In genomic region chr10:81041458-81042175, GRCm38 (mm10) we compare ENCODE assay signal across 9 mouse cellular contexts. TPM values are rescaled to one million over a fixed set of nuclear protein-coding genes. Genes with fewer than 3 reads are reported as not detected.
DNase-seq lines count a peak whose midpoint lies in the region; ATAC-seq and TF ChIP-seq lines count a peak whose summit lies in the region.
"Had no signal": no experiment of that assay in that cellular context is flagged by ENCODE, and none has a peak within 500 bp of the region (broad histone marks: within the 10 kb centered on the region; RNA-seq: fewer than 3 reads in every experiment).

No protein-coding gene starts in this region.

- WGBS in forebrain, embryonic 10.5 days, result 36% methylated on average over 13 of the region's 13 CpGs
- 36% methylated on average over 13 of the region's 13 CpGs for WGBS in forebrain, embryonic 12.5 days
- 31% methylated on average over 13 of the region's 13 CpGs for WGBS in lung, postnatal 0 days

- H3K36me3 ChIP-seq in forebrain, embryonic 10.5 days (replicated peaks), result peaks cover 43% of the 10 kb centered on the region
- H3K36me3 ChIP-seq in forebrain, embryonic 12.5 days (replicated peaks), result peaks cover 41% of the 10 kb centered on the region
- H3K36me3 ChIP-seq in lung, postnatal 0 days (ENCODE audit: insufficient read depth, low read length), result peaks cover 24% of the 10 kb centered on the region

- DNase-seq in forebrain, embryonic 10.5 days (ENCODE audit: extremely low spot score, low spot score), result peak; percentile 75
- peak; percentile 67 for DNase-seq in A20 (ENCODE audit: low read depth, low spot score)
- DNase-seq in kidney, postnatal 14 days, result peak; percentile 72
- peak; percentile 68 for DNase-seq in lung, postnatal 0 days (ENCODE audit: low spot score)
- DNase-seq in spleen, adult 12 weeks (ENCODE audit: low spot score), result peak; percentile 38

- H3K27ac ChIP-seq in forebrain, embryonic 10.5 days, result no peak overlapping the region
- no peak overlapping the region for H3K27ac ChIP-seq in forebrain, embryonic 12.5 days
- H3K27ac ChIP-seq in bone marrow macrophage, adult 2 months (ENCODE audit: insufficient read depth, low read depth, low read length), result no peak overlapping the region
- H3K27ac ChIP-seq in lung, postnatal 0 days (ENCODE audit: low read length), result no peak overlapping the region

- H3K9ac ChIP-seq in forebrain, embryonic 12.5 days, result no peak overlapping the region
- H3K9ac ChIP-seq in lung, postnatal 0 days (replicated peaks; ENCODE audit: low read depth), result no peak overlapping the region

- no peak for ATAC-seq in forebrain, embryonic 12.5 days (ENCODE audit: low FRiP score)
- ATAC-seq in erythroblast, adult 5-6 weeks (replicated peaks; ENCODE audit: low FRiP score, poor library complexity, severe bottlenecking), result peak; percentile 45; the same call in 1 of the 2 replicates
- ATAC-seq in lung, postnatal 0 days, result no peak
- ATAC-seq: Patski had no signal

- no peak for TF ChIP-seq POLR2A in bone marrow macrophage, adult 2 months (IDR thresholded peaks at IDR 0.05; ENCODE audit: borderline replicate concordance, low read depth, low read length)

- H3K4me1 ChIP-seq in forebrain, embryonic 10.5 days, result peaks cover 16% of the 10 kb centered on the region
- peaks cover 5% of the 10 kb centered on the region for H3K4me1 ChIP-seq in forebrain, embryonic 12.5 days
- H3K4me1 ChIP-seq in bone marrow macrophage, adult 2 months (ENCODE audit: control insufficient read depth, insufficient read depth, low read length), result no peaks in the 10 kb centered on the region
- H3K4me1 ChIP-seq in lung, postnatal 0 days (ENCODE audit: insufficient read depth, low read depth, low read length), result no peaks in the 10 kb centered on the region

- no peak for TF ChIP-seq EP300 in lung, postnatal 0 days (IDR thresholded peaks at IDR 0.05)

- H3K4me2 ChIP-seq in forebrain, embryonic 12.5 days, result no peak overlapping the region
- H3K4me2 ChIP-seq in lung, postnatal 0 days (replicated peaks; ENCODE audit: low read depth, low read length), result no peak overlapping the region

- no peaks in the 10 kb centered on the region for H3K9me3 ChIP-seq in forebrain, embryonic 10.5 days
- no peaks in the 10 kb centered on the region for H3K9me3 ChIP-seq in forebrain, embryonic 12.5 days
- H3K9me3 ChIP-seq in lung, postnatal 0 days (ENCODE audit: low read length), result no peaks in the 10 kb centered on the region

- peak; percentile 86 for TF ChIP-seq CTCF in bone marrow macrophage, adult 2 months (IDR thresholded peaks at IDR 0.05; ENCODE audit: low read depth, low read length)
- TF ChIP-seq CTCF in lung, postnatal 0 days (IDR thresholded peaks at IDR 0.05), result peak; percentile 89

- no peak overlapping the region for H3K4me3 ChIP-seq in forebrain, embryonic 10.5 days
- H3K4me3 ChIP-seq in forebrain, embryonic 12.5 days (replicated peaks), result no peak overlapping the region
- no peak overlapping the region for H3K4me3 ChIP-seq in bone marrow macrophage, adult 2 months (ENCODE audit: insufficient read depth, low read length)
- no peak overlapping the region for H3K4me3 ChIP-seq in lung, postnatal 0 days (ENCODE audit: low read depth, low read length)

- no peaks in the 10 kb centered on the region for H3K27me3 ChIP-seq in forebrain, embryonic 10.5 days (ENCODE audit: poor library complexity, severe bottlenecking)
- no peaks in the 10 kb centered on the region for H3K27me3 ChIP-seq in forebrain, embryonic 12.5 days
- no peaks in the 10 kb centered on the region for H3K27me3 ChIP-seq in lung, postnatal 0 days (replicated peaks; ENCODE audit: insufficient read depth, low read length)
- H3K27me3 ChIP-seq: Patski had no signal

RNA-seq across cellular contexts. Expression of gene Slc39a3, which starts 4.4 kb away (rescaled TPM):
- 15.7 and 15.8 TPM in 2 replicates for polyA plus RNA-seq in forebrain, embryonic 10.5 days (2016; fragmentation: Nextera tagmentation; extraction: Ambion mirVana)
- 29.2 and 32.8 TPM in 2 replicates for polyA plus RNA-seq in forebrain, embryonic 12.5 days (2016; fragmentation: Nextera tagmentation; extraction: Ambion mirVana)
- 14.0 and 14.5 TPM in 2 replicates for polyA plus RNA-seq in bone marrow macrophage, adult 2 months (2012; ENCODE audit: insufficient read depth, insufficient read length, missing spikeins)
- total RNA-seq in erythroblast, adult 5-6 weeks (2015; ENCODE audit: low replicate concordance), result 2.1 and 2.5 TPM in 2 replicates
- total RNA-seq in erythroblast, adult 5-6 weeks (2017; ENCODE audit: low replicate concordance), result 2.7 and 3.8 TPM in 2 replicates
- 15.4 and 16.0 TPM in 2 replicates for polyA plus RNA-seq in lung, postnatal 0 days (2015; fragmentation: Nextera tagmentation; extraction: Ambion mirVana)

RNA-seq across cellular contexts. Expression of gene Diras1, which starts 16.2 kb away (rescaled TPM):
- polyA plus RNA-seq in forebrain, embryonic 10.5 days (2016; fragmentation: Nextera tagmentation; extraction: Ambion mirVana), result 2.1 and 2.5 TPM in 2 replicates
- polyA plus RNA-seq in forebrain, embryonic 12.5 days (2016; fragmentation: Nextera tagmentation; extraction: Ambion mirVana), result 8.7 and 11.6 TPM in 2 replicates
- polyA plus RNA-seq in bone marrow macrophage, adult 2 months (2012; ENCODE audit: insufficient read depth, insufficient read length, missing spikeins), result not detected in 2 replicates
- total RNA-seq in erythroblast, adult 5-6 weeks (2015; ENCODE audit: low replicate concordance), result not detected in 2 replicates
- not detected in 2 replicates for total RNA-seq in erythroblast, adult 5-6 weeks (2017; ENCODE audit: low replicate concordance)
- not detected in 2 replicates for polyA plus RNA-seq in lung, postnatal 0 days (2015; fragmentation: Nextera tagmentation; extraction: Ambion mirVana)

RNA-seq across cellular contexts. Expression of gene Sgta, which starts 18.4 kb away (rescaled TPM):
- 285 and 286 TPM in 2 replicates for polyA plus RNA-seq in forebrain, embryonic 10.5 days (2016; fragmentation: Nextera tagmentation; extraction: Ambion mirVana)
- 262 and 280 TPM in 2 replicates for polyA plus RNA-seq in forebrain, embryonic 12.5 days (2016; fragmentation: Nextera tagmentation; extraction: Ambion mirVana)
- 58.5 and 66.8 TPM in 2 replicates for polyA plus RNA-seq in bone marrow macrophage, adult 2 months (2012; ENCODE audit: insufficient read depth, insufficient read length, missing spikeins)
- 6.7 and 20.3 TPM in 2 replicates for total RNA-seq in erythroblast, adult 5-6 weeks (2015; ENCODE audit: low replicate concordance)
- total RNA-seq in erythroblast, adult 5-6 weeks (2017; ENCODE audit: low replicate concordance), result 14.8 and 18.1 TPM in 2 replicates
- 102 and 103 TPM in 2 replicates for polyA plus RNA-seq in lung, postnatal 0 days (2015; fragmentation: Nextera tagmentation; extraction: Ambion mirVana)

RNA-seq across cellular contexts. Expression of gene Gng7, which starts 26.9 kb away (rescaled TPM):
- 6.3 and 6.9 TPM in 2 replicates for polyA plus RNA-seq in forebrain, embryonic 10.5 days (2016; fragmentation: Nextera tagmentation; extraction: Ambion mirVana)
- polyA plus RNA-seq in forebrain, embryonic 12.5 days (2016; fragmentation: Nextera tagmentation; extraction: Ambion mirVana), result 9.8 and 11.0 TPM in 2 replicates
- 3.5 and 4.6 TPM in 2 replicates for polyA plus RNA-seq in bone marrow macrophage, adult 2 months (2012; ENCODE audit: insufficient read depth, insufficient read length, missing spikeins)
- not detected in 2 replicates for total RNA-seq in erythroblast, adult 5-6 weeks (2015; ENCODE audit: low replicate concordance)
- total RNA-seq in erythroblast, adult 5-6 weeks (2017; ENCODE audit: low replicate concordance), result not detected in 2 replicates
- 1.0 and 1.4 TPM in 2 replicates for polyA plus RNA-seq in lung, postnatal 0 days (2015; fragmentation: Nextera tagmentation; extraction: Ambion mirVana)

RNA-seq across cellular contexts. Expression of gene Thop1, which starts 28.2 kb away (rescaled TPM):
- polyA plus RNA-seq in forebrain, embryonic 10.5 days (2016; fragmentation: Nextera tagmentation; extraction: Ambion mirVana), result 106 and 114 TPM in 2 replicates
- polyA plus RNA-seq in forebrain, embryonic 12.5 days (2016; fragmentation: Nextera tagmentation; extraction: Ambion mirVana), result 65.0 and 69.2 TPM in 2 replicates
- 7.4 and 10.8 TPM in 2 replicates for polyA plus RNA-seq in bone marrow macrophage, adult 2 months (2012; ENCODE audit: insufficient read depth, insufficient read length, missing spikeins)
- total RNA-seq in erythroblast, adult 5-6 weeks (2015; ENCODE audit: low replicate concordance), result 1.9 TPM in 1 of 2 replicates, not detected in the other
- 3.1 and 4.1 TPM in 2 replicates for total RNA-seq in erythroblast, adult 5-6 weeks (2017; ENCODE audit: low replicate concordance)
- 14.0 and 15.1 TPM in 2 replicates for polyA plus RNA-seq in lung, postnatal 0 days (2015; fragmentation: Nextera tagmentation; extraction: Ambion mirVana)
